Mouse (Mus musculus) bone marrow macrophage, adult 2 months (primary cell): ENCODE measurements around the gene Arhgap32. TPM values are rescaled to one million over a fixed set of nuclear protein-coding genes. Genes with fewer than 3 reads are reported as not detected.
"Not testable (repeated sequence)": the region's sequence is repeated elsewhere in the genome, so short reads cannot be mapped to it uniquely, and the experiment has no call there.

ENCODE experiments used
- H3K27ac ChIP-seq: 2 replicates; pipeline ENCODE4 v1.5.1; 2012; ENCODE audit warnings: low read depth, low read length; ENCODE audit not compliant: insufficient read depth
- H3K4me1 ChIP-seq: 2 replicates; pipeline ENCODE4 v1.6.1; 2012; ENCODE audit warnings: low read length; ENCODE audit not compliant: control insufficient read depth, insufficient read depth
- H3K4me3 ChIP-seq: 2 replicates; pipeline ENCODE4 v1.5.1; 2012; ENCODE audit warnings: mild to moderate bottlenecking, low read length, moderate library complexity; ENCODE audit not compliant: insufficient read depth
- CTCF ChIP-seq: IDR thresholded peaks from 2 replicates; pipeline ENCODE4 v1.5.1; 2012; ENCODE audit warnings: low read depth, mild to moderate bottlenecking, low read length, moderate library complexity
- POLR2A ChIP-seq: IDR thresholded peaks from 2 replicates; pipeline ENCODE4 v1.6.1; 2012; ENCODE audit warnings: mild to moderate bottlenecking, low read depth, low read length, borderline replicate concordance
- polyA plus RNA-seq: library from polyadenylated mRNA; stranded (reverse); fragments of >200 nt; gene quantifications from 2 replicates; pipeline ENCODE4 v1.2.4, GENCODE M21; 2012; ENCODE audit not compliant: missing spikeins, insufficient read depth, insufficient read length

Arhgap32 gene
- polyA plus RNA-seq, 1 experiment = 0.43 TPM

DNA sequence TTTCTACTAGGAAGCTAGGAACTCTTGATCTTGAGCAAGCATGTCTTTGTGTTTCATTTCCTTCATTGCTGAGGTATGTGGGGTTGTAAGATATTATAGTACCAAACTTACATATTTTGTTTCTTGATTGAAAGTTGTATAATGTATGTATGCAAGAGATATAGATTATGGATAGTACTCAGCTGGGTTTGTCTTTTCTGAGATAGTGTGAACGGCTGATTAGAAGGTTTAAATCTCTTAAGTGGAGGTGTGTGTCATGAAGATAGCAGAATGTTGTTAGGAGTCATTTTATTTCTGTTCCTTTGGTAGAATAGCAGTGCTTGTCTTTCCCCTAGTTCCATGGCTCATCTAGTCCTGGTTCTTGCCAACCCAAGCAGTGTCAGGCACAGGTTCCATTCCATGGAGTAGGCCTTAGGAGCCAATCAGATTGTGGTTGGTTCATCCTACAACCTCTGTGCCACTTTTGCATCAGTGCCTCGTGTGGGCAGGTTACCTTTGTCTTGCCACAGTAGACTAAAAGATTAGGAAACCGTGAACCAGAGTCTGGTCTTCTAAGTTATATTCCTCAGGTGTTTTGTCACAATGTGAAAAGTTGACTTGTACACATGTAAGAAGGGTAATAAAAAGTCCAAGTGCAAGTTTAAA lies 38.9 kb downstream of the Arhgap32 start:
- no peak overlapping the region for H3K4me3 ChIP-seq
- no peak for TF ChIP-seq CTCF
- no peaks in the 10 kb centered on the region for H3K4me1 ChIP-seq
- H3K27ac ChIP-seq = no peak overlapping the region

- Histone ChIP-seq H3K27ac (no peak overlapping the region), H3K4me1 (no peaks in the 10 kb centered on the region), H3K4me3 (no peak overlapping the region)
- TF ChIP-seq POLR2A (no peak), CTCF (no peak)
Measured at GRCm38 (mm10) chr9:32156706-32157105, 40.8 kb downstream of the Arhgap32 start.

DNA sequence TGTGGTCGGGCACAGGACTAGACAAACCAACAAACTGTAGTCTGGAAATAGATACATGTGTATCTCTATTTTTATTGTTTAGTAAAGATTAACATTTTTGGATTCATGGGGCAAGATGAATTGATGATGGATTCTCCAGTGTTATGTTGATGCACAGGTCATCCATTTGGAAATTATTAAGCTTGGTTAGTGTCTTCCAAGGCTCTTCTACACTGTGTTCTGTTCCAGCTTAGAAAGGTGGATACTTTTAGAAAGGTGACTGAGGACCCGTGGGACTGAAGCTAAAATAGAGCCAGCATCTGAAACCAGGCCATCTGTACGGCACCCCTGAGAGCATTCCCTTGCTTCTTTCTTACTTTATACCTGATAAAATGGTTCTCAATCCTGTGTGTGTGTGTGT lies 41.3 kb downstream of the Arhgap32 start:
- Histone ChIP-seq H3K4me1 (no peaks in the 10 kb centered on the region), H3K27ac (no peak overlapping the region), H3K4me3 (no peak overlapping the region)
- TF ChIP-seq POLR2A = no peak
- TF ChIP-seq CTCF = no peak

GRCm38 (mm10) chr9:32158837-32159543 lies 43.1 kb downstream of the Arhgap32 start:
- Histone ChIP-seq H3K4me3 (no peak overlapping the region), H3K27ac (no peak overlapping the region), H3K4me1 (no peaks in the 10 kb centered on the region)
- no peak for TF ChIP-seq POLR2A
- peak; percentile 61 for TF ChIP-seq CTCF

DNA sequence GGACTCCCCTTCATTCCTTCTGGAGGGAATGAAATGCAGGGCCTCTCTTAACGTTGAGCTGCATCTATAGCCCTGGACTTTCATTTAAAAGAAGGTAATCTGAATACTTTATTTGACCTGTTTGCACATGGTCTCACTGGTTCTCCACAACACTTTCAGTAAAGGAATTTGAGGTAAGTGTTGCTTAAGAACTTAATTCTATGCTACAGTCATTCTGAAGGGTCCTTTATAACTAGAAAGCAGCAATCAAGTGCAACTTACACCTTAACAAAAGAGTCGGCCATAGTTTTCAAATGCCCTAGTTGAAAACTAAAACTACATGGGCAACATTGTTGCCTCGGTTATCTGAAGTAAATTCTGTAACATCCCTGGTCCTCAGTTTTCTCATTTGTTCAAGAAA lies 43.8 kb downstream of the Arhgap32 start:
- TF ChIP-seq POLR2A (no peak), CTCF (no peak)
- no peak overlapping the region for H3K27ac ChIP-seq
- no peaks in the 10 kb centered on the region for H3K4me1 ChIP-seq
- no peak overlapping the region for H3K4me3 ChIP-seq

- H3K4me3 ChIP-seq = no peak overlapping the region
- TF ChIP-seq POLR2A (no peak), CTCF (no peak)
- H3K4me1 ChIP-seq = no peaks in the 10 kb centered on the region
- H3K27ac ChIP-seq = no peak overlapping the region
Measured at GRCm38 (mm10) chr9:32162792-32163191, 46.9 kb downstream of the Arhgap32 start.

GRCm38 (mm10) chr9:32163820-32164219 lies 47.9 kb downstream of the Arhgap32 start:
- not testable (repeated sequence) for H3K4me1 ChIP-seq, H3K27ac ChIP-seq, H3K4me3 ChIP-seq

- Histone ChIP-seq H3K4me1 (no peaks in the 10 kb centered on the region), H3K4me3 (no peak overlapping the region), H3K27ac (no peak overlapping the region)
- TF ChIP-seq POLR2A (no peak), CTCF (no peak)
Measured at GRCm38 (mm10) chr9:32168546-32169137, 52.7 kb downstream of the Arhgap32 start.

- Histone ChIP-seq H3K4me3 (no peak overlapping the region), H3K27ac (no peak overlapping the region), H3K4me1 (no peaks in the 10 kb centered on the region)
- no peak for TF ChIP-seq POLR2A
- TF ChIP-seq CTCF = no peak
Measured at GRCm38 (mm10) chr9:32170713-32171112, 54.8 kb downstream of the Arhgap32 start.

DNA sequence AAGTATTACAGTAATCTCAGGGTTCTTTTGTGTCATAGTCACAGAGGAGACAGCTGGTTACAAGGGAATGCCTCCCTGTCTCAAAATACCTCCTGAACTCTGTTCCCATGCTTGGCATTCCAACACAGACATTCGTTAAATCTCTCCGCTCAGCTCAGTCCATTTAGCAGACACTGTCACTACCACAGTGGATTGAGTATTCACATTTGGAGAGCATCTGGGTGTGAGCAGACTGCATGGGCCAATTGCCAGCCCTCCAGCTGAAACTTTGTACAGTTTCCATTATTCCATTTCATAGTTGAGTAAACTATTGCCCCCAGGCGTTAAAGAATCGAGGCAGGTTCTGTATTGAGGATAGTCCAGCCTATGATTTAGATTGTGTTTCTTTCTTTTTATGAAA lies 60.7 kb downstream of the Arhgap32 start:
- Histone ChIP-seq H3K27ac (no peak overlapping the region), H3K4me3 (no peak overlapping the region), H3K4me1 (no peaks in the 10 kb centered on the region)
- no peak for TF ChIP-seq CTCF
- no peak for TF ChIP-seq POLR2A
